Mouse (Mus musculus) embryo, embryonic 9.5 days (tissue): ENCODE measurements around the gene Tacc2.

ENCODE experiments used
- DNase-seq: peaks from one replicate; pipeline ENCODE4 v3.0.0-alpha.2; 2017; ENCODE audit errors: extremely low spot score

The Tacc2 gene

DNA sequence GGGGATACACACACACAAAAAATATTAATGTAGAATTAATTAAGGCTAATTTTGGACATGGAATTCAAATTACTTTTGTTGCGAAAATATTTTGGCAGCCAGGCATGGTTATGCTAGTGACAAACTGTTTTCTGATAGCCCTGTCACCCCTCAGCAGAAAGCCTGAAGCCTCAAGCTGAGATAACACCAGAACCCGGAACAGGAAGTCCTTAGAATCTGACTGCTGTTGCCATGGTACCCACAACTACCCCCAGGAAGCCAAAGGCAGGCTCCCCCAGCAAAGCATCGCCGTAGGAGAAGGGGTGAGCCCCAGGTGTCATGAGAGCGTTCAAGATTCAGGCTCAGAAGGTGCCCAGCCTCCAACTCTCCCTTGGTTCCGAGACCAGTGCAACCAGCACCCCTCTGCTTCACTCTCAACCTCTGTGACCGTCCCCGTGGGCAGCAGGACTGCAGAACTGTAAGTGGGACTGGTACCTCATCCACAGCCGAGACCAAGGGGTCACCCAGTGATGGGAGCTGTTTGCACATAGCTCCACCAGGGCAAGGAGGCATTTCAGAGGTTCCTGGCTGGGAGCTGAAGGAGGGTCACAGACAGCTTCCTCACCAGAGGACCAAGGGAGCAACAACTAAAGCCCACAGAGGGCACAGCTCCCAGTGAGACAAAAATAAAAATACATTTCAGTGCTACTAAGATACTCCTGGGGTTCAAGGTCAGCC is 196.8 kb downstream of the Tacc2 start, which contains the start of gene Btbd16:
Gene Btbd16, plus strand, starts transcription at position 156 of the 717 bp plus-strand sequence.
- no peak for DNase-seq

DNA sequence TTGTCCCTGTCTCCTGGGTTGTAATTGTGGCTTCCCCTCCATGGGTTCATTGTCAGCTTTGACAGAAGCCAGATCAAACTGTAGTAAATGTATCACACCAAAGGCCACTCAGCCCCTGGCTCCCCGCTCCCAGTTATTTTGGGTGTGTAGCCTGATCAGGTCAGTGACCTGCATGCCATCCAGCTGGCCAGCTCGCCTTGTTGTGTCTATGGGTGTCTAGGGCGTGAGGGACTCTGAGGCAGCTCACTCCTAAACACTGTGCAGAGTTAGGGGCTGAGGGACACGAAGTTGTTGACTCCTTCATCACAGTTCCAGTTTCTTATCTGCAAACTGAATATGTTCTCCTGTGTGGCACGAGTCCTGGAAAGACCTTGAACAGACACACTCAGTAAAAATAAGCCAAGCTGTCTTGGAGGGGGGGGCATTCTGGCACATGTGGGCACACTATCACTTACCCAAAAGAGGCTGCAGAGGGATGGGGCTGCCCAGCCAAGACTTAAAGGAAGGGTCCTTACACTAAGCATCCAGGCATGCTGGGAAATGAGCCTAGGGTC is 203.7 kb downstream of the Tacc2 start:
- DNase-seq = no peak

DNA sequence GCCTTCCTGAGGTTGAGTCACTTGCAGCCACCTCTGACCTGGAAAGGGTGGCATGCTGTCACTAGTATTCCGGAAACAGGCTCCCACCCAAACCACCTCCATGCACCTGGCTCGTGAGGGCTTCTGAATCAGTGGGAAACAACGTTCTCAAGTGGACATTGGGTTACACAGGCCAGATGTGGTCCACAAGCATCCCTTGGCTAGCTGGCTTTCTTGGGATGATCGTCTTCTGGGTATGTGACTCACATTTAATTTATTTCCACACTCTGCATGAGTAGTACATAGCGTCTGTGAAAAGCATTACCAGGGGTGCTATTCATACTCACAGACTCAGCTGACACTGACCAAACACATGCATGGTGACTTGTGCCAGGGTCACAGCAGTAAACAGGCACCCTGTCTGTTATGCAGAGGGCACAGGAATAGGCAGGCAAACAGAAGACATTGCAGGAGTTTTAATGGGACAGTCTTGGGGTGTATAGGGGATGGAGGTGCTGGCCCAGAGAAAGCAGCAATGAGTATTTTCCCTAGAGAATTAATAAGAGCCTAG is 205.3 kb downstream of the Tacc2 start:
- no peak for DNase-seq

- no peak for DNase-seq
Measured at GRCm38 (mm10) chr7:130785923-130786575, 208.8 kb downstream of the Tacc2 start.

DNA sequence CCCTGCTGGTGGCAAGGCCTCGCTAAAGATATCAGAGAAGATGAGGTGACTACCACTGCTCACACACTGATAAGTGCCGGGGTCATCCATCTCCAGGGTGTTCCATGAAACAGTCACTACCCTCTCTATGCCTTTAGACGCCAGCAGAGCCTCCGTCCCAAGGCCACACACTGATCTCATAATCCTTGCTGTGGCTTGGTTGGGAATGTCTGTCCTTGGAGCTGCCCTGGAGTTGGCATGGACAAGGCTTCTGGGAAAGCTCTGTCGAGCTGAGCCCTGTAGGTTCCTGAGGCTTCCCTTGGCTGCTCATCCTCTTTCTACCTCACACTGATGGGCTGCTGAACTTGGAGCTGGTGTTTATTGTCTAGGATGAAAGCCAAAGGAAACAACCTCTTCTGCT is 209.5 kb downstream of the Tacc2 start:
- DNase-seq = no peak

- no peak for DNase-seq
Measured at GRCm38 (mm10) chr7:130787537-130787936, 210.3 kb downstream of the Tacc2 start.

DNA sequence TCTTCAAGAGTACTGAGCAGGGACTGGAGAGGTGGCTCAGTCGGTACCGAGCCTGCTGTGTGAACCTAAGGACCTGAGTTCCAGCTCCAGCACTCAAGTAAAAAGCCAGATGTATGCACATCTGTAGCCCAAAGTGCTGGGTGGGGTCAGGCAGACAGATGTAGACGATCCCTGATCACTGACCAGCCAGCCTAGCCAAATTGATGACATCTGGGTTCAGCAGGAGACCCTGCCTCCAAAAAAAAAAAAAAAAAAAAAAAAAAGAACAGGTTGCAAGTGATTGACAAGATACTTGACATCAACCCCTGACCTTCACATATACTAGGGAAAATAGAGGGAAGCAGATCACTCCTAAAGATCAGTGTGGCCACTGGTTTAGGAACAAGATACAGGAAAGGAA is 211.7 kb downstream of the Tacc2 start:
- no peak for DNase-seq

GRCm38 (mm10) chr7:130789456-130789855 is 212.2 kb downstream of the Tacc2 start:
- no peak for DNase-seq

DNA sequence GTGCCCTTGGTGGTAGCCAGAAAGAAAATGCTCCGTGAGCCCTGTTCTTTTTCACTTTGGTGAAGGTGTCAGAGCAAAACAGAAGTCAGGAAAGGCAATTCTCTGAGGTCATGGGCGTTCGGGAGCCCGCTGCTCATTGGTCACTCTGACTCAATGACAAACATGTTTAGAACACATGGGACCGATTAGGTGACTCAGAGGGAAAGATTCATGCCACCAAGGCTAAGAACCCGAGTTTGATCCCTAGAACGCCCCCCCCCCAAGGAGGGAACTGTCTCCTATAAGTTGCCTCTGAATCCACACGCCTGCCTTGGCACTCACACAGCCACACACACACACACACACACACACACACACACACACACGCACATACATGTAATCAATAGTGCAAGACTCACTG is 216.4 kb downstream of the Tacc2 start:
- no peak for DNase-seq

DNA sequence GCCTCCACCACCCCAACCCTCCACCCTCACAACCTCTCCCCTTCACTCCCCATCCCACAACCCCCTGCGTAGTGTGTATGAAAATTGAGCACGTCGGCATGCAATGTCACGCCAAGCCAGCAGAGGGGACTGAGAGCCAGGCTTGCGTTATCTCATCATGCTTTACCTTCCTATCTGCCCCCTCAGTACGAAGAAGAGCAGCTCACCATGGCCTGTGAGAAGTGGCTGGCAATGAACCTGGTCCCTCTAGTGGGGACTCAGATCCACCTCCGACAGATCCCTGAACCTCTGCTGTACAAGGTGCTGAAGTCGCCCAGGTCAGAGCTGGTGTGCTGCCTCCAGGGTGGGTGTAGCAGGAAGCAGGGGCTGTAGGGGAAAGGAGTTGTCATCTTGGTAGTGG is 219.5 kb downstream of the Tacc2 start:
- DNase-seq = no peak

DNA sequence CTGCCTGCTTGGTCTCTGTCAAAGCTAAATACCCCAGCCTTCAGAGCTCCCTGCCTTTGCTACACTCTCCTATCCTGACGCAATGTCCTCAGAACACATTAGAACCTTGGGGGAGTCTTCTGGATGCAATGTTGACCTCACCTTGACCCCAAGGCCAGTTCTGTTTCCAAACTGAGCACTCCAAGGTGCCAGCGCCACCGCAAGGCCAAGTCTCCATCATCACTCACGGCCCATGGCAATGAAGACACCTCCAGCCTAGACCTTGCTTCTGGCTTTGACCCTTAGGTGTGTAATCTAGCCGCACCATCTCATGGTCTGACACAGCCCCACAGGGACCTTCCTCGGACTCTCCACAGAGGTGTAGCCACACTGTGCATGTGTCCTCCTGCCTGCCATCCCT is 220.3 kb downstream of the Tacc2 start:
- DNase-seq = no peak

DNA sequence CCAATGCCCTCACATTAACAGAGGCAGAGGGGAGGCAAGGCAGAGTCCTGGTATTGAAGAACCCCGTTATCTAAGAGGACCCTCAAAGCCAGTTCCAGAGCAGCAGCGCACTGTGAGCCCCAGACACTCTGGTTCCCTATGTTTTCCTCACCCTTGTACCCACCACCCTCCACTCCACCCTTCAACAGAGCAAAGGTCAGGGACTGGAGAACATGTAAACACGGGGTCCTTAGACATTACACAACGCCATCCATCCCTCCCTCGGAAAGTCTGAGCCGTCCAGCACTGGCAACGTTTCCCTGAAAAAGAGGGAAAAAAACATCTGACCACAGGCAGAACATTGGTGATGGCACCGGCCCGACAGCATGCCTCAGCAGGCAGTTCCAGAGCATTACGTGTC is 222.2 kb downstream of the Tacc2 start:
- no peak for DNase-seq

DNA sequence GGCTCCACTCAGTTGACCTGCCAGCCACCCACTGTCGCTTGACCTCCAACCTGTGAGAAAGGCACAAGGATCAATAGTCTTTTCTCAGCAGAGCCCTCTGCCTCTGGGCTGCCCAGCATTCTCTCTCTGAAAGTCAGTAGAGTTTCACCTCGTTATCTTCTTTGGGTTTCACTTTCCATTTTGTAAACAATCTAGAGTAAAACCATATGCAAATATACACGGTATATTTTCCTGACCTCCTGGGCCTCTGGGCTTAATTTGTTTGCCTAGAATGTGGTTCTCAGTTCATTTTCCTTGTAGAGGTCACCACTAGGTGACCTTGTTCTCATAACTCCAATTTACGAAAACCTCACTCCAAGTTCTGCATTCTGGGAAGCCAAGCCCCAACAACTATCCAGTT is 223.4 kb downstream of the Tacc2 start:
- DNase-seq = no peak

DNA sequence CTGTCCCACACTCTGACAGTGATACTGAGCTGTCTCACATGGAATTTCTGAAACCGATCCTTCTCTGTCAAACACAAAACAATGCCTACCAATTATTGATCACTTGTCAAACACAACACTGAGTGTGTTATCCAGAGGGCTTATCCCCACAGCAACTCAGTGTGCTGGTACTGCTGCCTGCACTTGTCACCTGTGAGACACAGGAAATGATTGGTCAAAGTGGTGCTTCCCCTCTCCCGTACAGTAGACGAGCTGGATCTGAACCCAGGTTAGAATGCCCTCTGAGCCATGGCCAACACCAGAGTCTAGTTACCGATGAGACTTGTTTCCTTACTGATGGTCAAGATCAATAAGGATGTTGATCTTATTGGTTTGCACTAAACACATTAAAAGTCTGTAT is 224.6 kb downstream of the Tacc2 start:
- DNase-seq = no peak

DNA sequence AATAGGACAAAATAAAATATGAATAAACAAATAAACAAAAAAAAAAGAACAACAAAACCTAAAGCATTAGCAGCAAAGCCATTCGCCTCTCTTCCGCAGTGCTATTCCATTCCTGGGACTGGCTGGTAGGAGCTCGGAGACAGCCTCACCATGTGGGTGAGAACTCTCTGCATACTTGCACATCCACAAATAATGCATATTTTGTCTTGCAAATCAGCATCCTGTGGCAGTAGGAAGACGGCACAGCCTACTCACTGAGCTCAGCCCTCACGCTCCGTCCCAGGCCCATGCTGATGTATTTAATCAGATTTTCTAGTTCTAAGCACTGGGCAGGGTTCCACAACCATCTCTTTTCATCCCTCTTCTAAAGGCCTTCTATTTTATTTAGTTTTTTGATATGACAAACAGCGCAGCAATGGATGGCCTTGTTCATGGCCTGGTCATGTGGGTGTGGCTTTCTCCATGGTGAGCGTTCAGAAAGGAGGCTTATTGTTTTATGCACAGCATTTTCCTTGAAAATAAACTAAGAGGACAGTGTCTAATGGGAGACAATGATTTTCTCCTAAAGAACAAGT is 226.1 kb downstream of the Tacc2 start:
- no peak for DNase-seq

DNA sequence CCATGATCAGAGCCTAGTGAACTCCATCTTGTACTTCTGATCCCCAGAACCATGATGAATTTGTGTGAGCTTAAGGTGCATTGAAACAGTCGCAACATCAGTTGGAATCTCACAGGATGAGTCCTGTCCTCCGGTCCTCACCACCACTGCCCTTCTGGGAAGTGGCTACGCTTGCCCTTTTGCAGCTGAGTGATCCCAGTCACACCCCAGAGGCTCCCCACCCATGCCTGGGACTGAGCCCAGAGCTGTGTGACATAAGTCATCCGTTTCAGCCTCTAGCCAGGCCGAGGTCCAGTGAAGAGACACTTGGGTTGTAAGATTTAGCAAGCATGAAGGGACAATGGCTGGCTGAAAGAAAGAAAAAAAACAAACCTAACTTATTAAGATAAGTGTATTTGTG is 227.8 kb downstream of the Tacc2 start:
- no peak for DNase-seq

DNA sequence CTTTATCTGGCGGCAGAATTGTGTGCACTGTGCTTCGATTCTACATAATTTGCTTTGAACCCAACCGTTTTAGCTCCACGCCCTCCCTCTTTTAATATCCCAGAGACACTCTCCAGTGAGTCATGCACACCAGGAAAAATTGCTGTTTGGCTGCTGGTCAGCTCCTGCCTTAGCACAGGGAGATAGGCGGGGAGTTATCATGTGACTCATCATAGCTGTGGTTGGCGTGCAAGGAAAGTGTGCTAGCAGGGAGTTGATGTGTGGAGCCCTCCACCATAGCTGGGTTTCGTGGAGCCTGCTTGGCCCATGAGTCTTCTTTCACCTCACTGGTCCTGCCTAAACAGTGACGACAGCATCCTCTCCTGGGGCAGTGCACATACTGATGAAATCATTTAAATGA is 230.5 kb downstream of the Tacc2 start:
- DNase-seq = no peak

DNA sequence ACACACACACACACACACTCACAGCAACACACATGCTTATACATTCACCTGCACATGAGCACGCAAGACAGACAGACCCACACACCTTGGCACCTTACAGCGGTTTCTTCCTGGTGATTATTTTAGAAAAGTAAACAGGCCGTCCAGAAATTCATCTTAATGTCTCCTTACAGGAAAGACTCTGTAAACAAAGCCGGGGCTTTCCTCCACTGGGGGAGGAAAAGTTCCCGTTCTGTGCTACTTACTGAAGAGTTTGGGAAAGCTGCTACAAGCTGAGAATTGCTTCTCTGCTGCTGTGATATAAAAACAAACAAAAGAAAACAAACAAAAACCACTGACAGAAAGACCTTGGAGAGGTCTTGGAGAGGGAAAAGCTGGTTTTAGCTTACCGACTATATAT is 231.5 kb downstream of the Tacc2 start:
- no peak for DNase-seq

GRCm38 (mm10) chr7:130810238-130810637 is 233.0 kb downstream of the Tacc2 start:
- DNase-seq = no peak

GRCm38 (mm10) chr7:130812407-130812806 is 235.2 kb downstream of the Tacc2 start:
- peak; percentile 27 for DNase-seq
